Mouse (Mus musculus) stomach, embryonic 14.5 days (tissue): ENCODE measurements at regions not wholly inside any gene's neighbourhood (a gene's known extent, or its start where the extent isn't known, plus 50 kb on each side); places are given as distances from the start of the nearest gene placed in this dataset.
"Not testable (repeated sequence)": the region's sequence is repeated elsewhere in the genome, so short reads cannot be mapped to it uniquely, and the experiment has no call there.

Source experiments
- ATAC-seq: fragments of 200-750 bp; cut with Nextera tagmentation; 2 replicates; pipeline ENCODE4 v1.8.0; 2017; ENCODE audit warnings: low read depth, moderate TSS enrichment; ENCODE audit not compliant: insufficient number of reproducible peaks, insufficient read depth, low FRiP score
- H3K27ac ChIP-seq: fragments of 300-500 bp; sonication (generic); 2 replicates; pipeline ENCODE4 v1.5.1; 2014; ENCODE audit warnings: mild to moderate bottlenecking, low read length, moderate library complexity, mixed read lengths
- H3K27me3 ChIP-seq: fragments of 300-500 bp; sonication (generic); 2 replicates; pipeline ENCODE4 v1.6.1; 2014; ENCODE audit warnings: low read length, control low read depth, mixed read lengths; ENCODE audit not compliant: control insufficient read depth, insufficient read depth
- H3K36me3 ChIP-seq: fragments of 300-500 bp; sonication (generic); 2 replicates; pipeline ENCODE4 v1.6.1; 2014; ENCODE audit warnings: mild to moderate bottlenecking, control low read depth, low read length, moderate library complexity, mixed read lengths; ENCODE audit not compliant: control insufficient read depth, insufficient read depth
- H3K4me1 ChIP-seq: fragments of 300-500 bp; sonication (generic); 2 replicates; pipeline ENCODE4 v1.6.1; 2014; ENCODE audit warnings: low read length, control low read depth, mixed read lengths; ENCODE audit not compliant: control insufficient read depth, insufficient read depth
- H3K4me2 ChIP-seq: fragments of 300-500 bp; sonication (generic); replicated peaks from 2 replicates; pipeline ENCODE4 v1.6.1; 2014; ENCODE audit warnings: low read depth, low read length, control low read depth
- H3K4me3 ChIP-seq: fragments of 300-500 bp; sonication (generic); 2 replicates; pipeline ENCODE4 v1.5.1; 2014; ENCODE audit warnings: low read depth, low read length, control low read depth
- H3K9ac ChIP-seq: fragments of 300-500 bp; sonication (generic); replicated peaks from 2 replicates; pipeline ENCODE4 v1.6.1; 2014; ENCODE audit warnings: low read depth, mild to moderate bottlenecking, control low read depth, low read length, moderate library complexity, mixed read lengths
- H3K9me3 ChIP-seq: fragments of 300-500 bp; sonication (generic); 2 replicates; pipeline ENCODE4 v1.6.1; 2016; ENCODE audit warnings: low read depth, low read length, control low read depth; ENCODE audit not compliant: control insufficient read depth
- WGBS: fragments of 180-500 bp; shearing (Covaris S2); extraction: QIAGEN DNeasy Blood & Tissue Kit; methylation state at CpG from one replicate; pipeline ENCODE4 v1.1.7; 2014; 5-methylcytosine and 5-hydroxymethylcytosine counted together

GRCm38 (mm10) chr1:113932492-113932891 is 1752.1 kb upstream of the Cntnap5a start:
- no peak for ATAC-seq

GRCm38 (mm10) chr1:113958016-113958751 is 1726.4 kb upstream of the Cntnap5a start:
- Histone ChIP-seq H3K9ac (no peak overlapping the region), H3K36me3 (no peaks in the 10 kb centered on the region), H3K4me2 (no peak overlapping the region), H3K9me3 (no peaks in the 10 kb centered on the region), H3K27ac (no peak overlapping the region), H3K4me3 (no peak overlapping the region), H3K27me3 (no peaks in the 10 kb centered on the region), H3K4me1 (no peaks in the 10 kb centered on the region)
- ATAC-seq: no peak
- 85% methylated on average over 6 of the region's 6 CpGs for WGBS

More at GRCm38 (mm10) chr1:113932492-113932891, 1752.1 kb upstream of the Cntnap5a start:
- Histone ChIP-seq H3K4me1 (no peaks in the 10 kb centered on the region), H3K36me3 (no peaks in the 10 kb centered on the region), H3K27me3 (no peaks in the 10 kb centered on the region), H3K9me3 (no peaks in the 10 kb centered on the region), H3K4me3 (no peak overlapping the region), H3K9ac (no peak overlapping the region), H3K4me2 (no peak overlapping the region), H3K27ac (no peak overlapping the region)
- WGBS: 40% methylated on average over 3 of the region's 3 CpGs

GRCm38 (mm10) chr1:113959267-113959666 is 1725.3 kb upstream of the Cntnap5a start:
- WGBS: 82% methylated on average over 1 of the region's 1 CpGs
- not testable (repeated sequence) for H3K4me1 ChIP-seq, H3K27me3 ChIP-seq, H3K9ac ChIP-seq, H3K27ac ChIP-seq, H3K4me2 ChIP-seq, ATAC-seq, H3K4me3 ChIP-seq, H3K36me3 ChIP-seq, H3K9me3 ChIP-seq

- H3K9ac ChIP-seq: not testable (repeated sequence)
These were observed 1720.6 kb upstream of the Cntnap5a start for GRCm38 (mm10) chr1:113963931-113964330.

GRCm38 (mm10) chr1:113964431-113964830 is 1720.1 kb upstream of the Cntnap5a start:
- Histone ChIP-seq H3K4me3 (no peak overlapping the region), H3K27ac (no peak overlapping the region), H3K9me3 (no peaks in the 10 kb centered on the region), H3K9ac (no peak overlapping the region), H3K27me3 (no peaks in the 10 kb centered on the region), H3K4me1 (no peaks in the 10 kb centered on the region), H3K36me3 (no peaks in the 10 kb centered on the region), H3K4me2 (no peak overlapping the region)
- WGBS: 55% methylated on average over 2 of the region's 2 CpGs
- no peak for ATAC-seq

More at GRCm38 (mm10) chr1:113963931-113964330, 1720.6 kb upstream of the Cntnap5a start:
- H3K9me3 ChIP-seq, H3K27ac ChIP-seq, H3K4me2 ChIP-seq, ATAC-seq, H3K4me1 ChIP-seq, H3K4me3 ChIP-seq, H3K27me3 ChIP-seq, H3K36me3 ChIP-seq: not testable (repeated sequence)
- WGBS: 50% methylated on average over 2 of the region's 2 CpGs

GRCm38 (mm10) chr1:113970617-113971016 is 1713.9 kb upstream of the Cntnap5a start:
- Histone ChIP-seq H3K27me3 (no peaks in the 10 kb centered on the region), H3K4me2 (no peak overlapping the region), H3K9me3 (no peaks in the 10 kb centered on the region), H3K36me3 (no peaks in the 10 kb centered on the region), H3K9ac (no peak overlapping the region), H3K27ac (no peak overlapping the region), H3K4me1 (no peaks in the 10 kb centered on the region), H3K4me3 (no peak overlapping the region)
- 80% methylated on average over 1 of the region's 1 CpGs for WGBS
- ATAC-seq: no peak

- Histone ChIP-seq H3K27me3 (no peaks in the 10 kb centered on the region), H3K27ac (no peak overlapping the region), H3K4me3 (no peak overlapping the region), H3K9ac (no peak overlapping the region), H3K36me3 (no peaks in the 10 kb centered on the region), H3K4me1 (no peaks in the 10 kb centered on the region), H3K4me2 (no peak overlapping the region), H3K9me3 (no peaks in the 10 kb centered on the region)
- no peak for ATAC-seq
These were observed 1704.4 kb upstream of the Cntnap5a start for GRCm38 (mm10) chr1:113980111-113980510.

- Histone ChIP-seq H3K4me1 (no peaks in the 10 kb centered on the region), H3K4me2 (no peak overlapping the region), H3K9ac (no peak overlapping the region), H3K27me3 (no peaks in the 10 kb centered on the region), H3K27ac (no peak overlapping the region), H3K4me3 (no peak overlapping the region), H3K9me3 (no peaks in the 10 kb centered on the region), H3K36me3 (no peaks in the 10 kb centered on the region)
- WGBS: 81% methylated on average over 6 of the region's 6 CpGs
- no peak for ATAC-seq
These were observed 1694.8 kb upstream of the Cntnap5a start for GRCm38 (mm10) chr1:113989676-113990296.
